Mouse (Mus musculus) forebrain, postnatal 0 days (tissue): ENCODE measurements at regions not wholly inside any gene's neighbourhood (a gene's known extent, or its start where the extent isn't known, plus 50 kb on each side); places are given as distances from the start of the nearest gene placed in this dataset.

ENCODE experiments used
- ATAC-seq: fragments of 200-750 bp; cut with Nextera tagmentation; 2 replicates; pipeline ENCODE4 v1.8.0; 2017; ENCODE audit warnings: mild to moderate bottlenecking, moderate library complexity
- DNase-seq: peaks from one replicate; pipeline ENCODE4 v3.0.0-alpha.2; 2015
- H3K27ac ChIP-seq: fragments of 300-500 bp; sonication (generic); 2 replicates; pipeline ENCODE4 v1.5.1; 2014; ENCODE audit warnings: low read depth, mild to moderate bottlenecking, antibody characterized with exemption, low read length, moderate library complexity, mixed read lengths
- H3K27me3 ChIP-seq: fragments of 300-500 bp; sonication (generic); 2 replicates; pipeline ENCODE4 v1.6.1; 2014; ENCODE audit warnings: mild to moderate bottlenecking, low read length, mixed read lengths; ENCODE audit not compliant: insufficient read depth
- H3K36me3 ChIP-seq: fragments of 300-500 bp; sonication (generic); 2 replicates; pipeline ENCODE4 v1.6.1; 2014; ENCODE audit warnings: mild to moderate bottlenecking, moderate library complexity; ENCODE audit not compliant: insufficient read depth
- H3K4me1 ChIP-seq: fragments of 300-500 bp; sonication (generic); 2 replicates; pipeline ENCODE4 v1.6.1; 2014; ENCODE audit warnings: antibody characterized with exemption; ENCODE audit not compliant: insufficient read depth
- H3K4me2 ChIP-seq: fragments of 300-500 bp; sonication (generic); 2 replicates; pipeline ENCODE4 v1.6.1; 2014; ENCODE audit warnings: low read depth, mild to moderate bottlenecking, moderate library complexity
- H3K4me3 ChIP-seq: fragments of 300-500 bp; sonication (generic); 2 replicates; pipeline ENCODE4 v1.5.1; 2014; ENCODE audit warnings: low read depth, low read length, mixed read lengths
- H3K9ac ChIP-seq: fragments of 300-500 bp; sonication (generic); 2 replicates; pipeline ENCODE4 v1.6.1; 2014; ENCODE audit warnings: mild to moderate bottlenecking
- H3K9me3 ChIP-seq: fragments of 300-500 bp; sonication (generic); 2 replicates; pipeline ENCODE4 v1.6.1; 2016; ENCODE audit warnings: low read length
- CTCF ChIP-seq: sonication (generic); IDR thresholded peaks from 2 replicates; pipeline ENCODE4 v1.5.1; 2016; ENCODE audit warnings: antibody characterized with exemption, control low read depth, low read depth
- WGBS: fragments of 180-500 bp; shearing (Covaris S2); extraction: QIAGEN DNeasy Blood & Tissue Kit; methylation state at CpG from one replicate; pipeline ENCODE4 v1.1.7; 2014; 5-methylcytosine and 5-hydroxymethylcytosine counted together

DNA sequence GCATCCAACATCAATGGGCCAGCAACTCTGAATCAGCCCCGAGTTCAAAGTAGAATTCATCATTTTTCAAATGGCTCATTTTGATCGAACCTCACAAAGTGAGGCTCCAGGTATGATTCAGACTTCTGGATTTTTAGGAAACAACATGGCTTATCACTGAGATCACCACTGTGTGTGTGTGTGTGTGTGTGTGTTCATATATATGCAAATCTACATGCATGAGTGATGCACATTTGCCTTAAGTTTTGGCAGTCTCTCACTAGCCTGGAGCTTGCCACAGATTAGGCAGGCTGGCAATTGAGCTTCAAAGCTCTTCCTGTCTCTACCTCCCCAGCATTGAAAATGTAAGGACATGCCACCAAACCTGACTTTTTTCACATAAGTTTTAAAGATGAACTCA lies 195.1 kb upstream of the Mindy3 start:
- Histone ChIP-seq H3K36me3 (no peaks in the 10 kb centered on the region), H3K4me3 (no peak overlapping the region), H3K27ac (no peak overlapping the region), H3K27me3 (no peaks in the 10 kb centered on the region), H3K9ac (no peak overlapping the region), H3K4me2 (no peak overlapping the region), H3K9me3 (no peaks in the 10 kb centered on the region), H3K4me1 (no peaks in the 10 kb centered on the region)
- DNase-seq = no peak
- ATAC-seq = no peak
- 84% methylated on average over 2 of the region's 2 CpGs for WGBS
- no peak for TF ChIP-seq CTCF

DNA sequence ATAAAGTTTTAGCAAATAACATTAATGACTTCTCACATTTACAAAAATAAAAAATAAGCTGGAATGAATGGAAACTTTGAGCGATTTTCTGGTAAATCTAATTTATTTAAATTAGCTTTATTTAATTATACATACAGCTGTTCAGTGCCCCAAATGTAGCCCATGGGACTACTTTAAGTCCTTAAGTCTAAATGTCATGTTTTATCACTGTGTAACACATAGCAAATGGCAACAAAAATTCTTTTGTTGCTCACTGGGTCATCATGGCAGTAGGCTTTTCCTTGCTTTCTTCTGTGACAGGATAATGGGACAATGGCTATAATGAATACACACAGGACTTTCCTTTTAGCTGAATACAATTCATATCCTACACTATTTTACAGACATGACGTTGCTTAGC lies 194.6 kb upstream of the Mindy3 start:
- no peak for ATAC-seq
- WGBS = 57% methylated on average over 2 of the region's 2 CpGs
- Histone ChIP-seq H3K4me1 (no peaks in the 10 kb centered on the region), H3K4me3 (no peak overlapping the region), H3K27me3 (no peaks in the 10 kb centered on the region), H3K27ac (no peak overlapping the region), H3K4me2 (no peak overlapping the region), H3K9ac (no peak overlapping the region), H3K36me3 (no peaks in the 10 kb centered on the region), H3K9me3 (no peaks in the 10 kb centered on the region)
- no peak for DNase-seq
- TF ChIP-seq CTCF = no peak

- Histone ChIP-seq H3K4me1 (no peaks in the 10 kb centered on the region; the same call in 1 of the 2 replicates), H3K4me2 (no peak overlapping the region), H3K27ac (no peak overlapping the region), H3K36me3 (no peaks in the 10 kb centered on the region), H3K9me3 (no peaks in the 10 kb centered on the region), H3K4me3 (no peak overlapping the region), H3K9ac (no peak overlapping the region), H3K27me3 (no peaks in the 10 kb centered on the region)
- no peak for ATAC-seq
- 23% methylated on average over 2 of the region's 2 CpGs for WGBS
- peak; percentile 7 for DNase-seq
- TF ChIP-seq CTCF = no peak
Measured at GRCm38 (mm10) chr2:12582566-12582965, 163.3 kb upstream of the Mindy3 start.

GRCm38 (mm10) chr2:12557736-12558135 lies 138.5 kb upstream of the Mindy3 start:
- H3K9me3 ChIP-seq = no peaks in the 10 kb centered on the region
- H3K36me3 ChIP-seq = no peaks in the 10 kb centered on the region
- ATAC-seq = no peak
- no peaks in the 10 kb centered on the region for H3K4me1 ChIP-seq
- no peak overlapping the region for H3K4me3 ChIP-seq
- no peak overlapping the region for H3K9ac ChIP-seq
- TF ChIP-seq CTCF = no peak
- no peak for DNase-seq
- H3K27ac ChIP-seq = no peak overlapping the region
- no peaks in the 10 kb centered on the region for H3K27me3 ChIP-seq
- no peak overlapping the region for H3K4me2 ChIP-seq
- WGBS = 57% methylated on average over 1 of the region's 1 CpGs

DNA sequence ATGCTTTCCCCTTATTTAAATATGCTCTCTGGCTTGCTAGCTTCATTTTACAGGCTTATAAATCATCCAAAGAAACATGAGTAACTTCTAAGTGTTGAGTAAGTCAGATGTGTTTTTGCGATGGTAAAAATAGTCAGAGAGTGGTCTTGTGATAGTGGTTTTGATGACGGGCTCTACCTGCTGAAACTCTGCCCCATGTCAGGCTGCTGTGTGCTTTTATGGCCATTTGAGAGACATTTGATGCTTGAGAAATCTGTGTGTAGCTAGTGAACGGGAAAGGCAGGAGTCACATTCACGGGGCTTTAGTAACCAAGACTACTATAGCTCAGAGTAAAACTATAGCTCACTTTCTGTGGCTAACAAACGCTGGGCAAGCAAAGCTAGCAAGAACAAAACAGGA lies 103.1 kb upstream of the Mindy3 start:
- Histone ChIP-seq H3K4me3 (no peak overlapping the region), H3K27me3 (no peaks in the 10 kb centered on the region), H3K4me2 (no peak overlapping the region), H3K9me3 (no peaks in the 10 kb centered on the region), H3K27ac (no peak overlapping the region), H3K9ac (no peak overlapping the region), H3K4me1 (no peaks in the 10 kb centered on the region), H3K36me3 (no peaks in the 10 kb centered on the region)
- ATAC-seq = no peak
- 61% methylated on average over 5 of the region's 5 CpGs for WGBS
- TF ChIP-seq CTCF = no peak
- DNase-seq = no peak

- H3K4me1 ChIP-seq = no peaks in the 10 kb centered on the region
- H3K4me3 ChIP-seq = no peak overlapping the region
- no peak overlapping the region for H3K4me2 ChIP-seq
- H3K27ac ChIP-seq = no peak overlapping the region
- ATAC-seq (no peak), DNase-seq (no peak)
- no peaks in the 10 kb centered on the region for H3K9me3 ChIP-seq
- H3K27me3 ChIP-seq = no peaks in the 10 kb centered on the region
- no peak overlapping the region for H3K9ac ChIP-seq
- H3K36me3 ChIP-seq = no peaks in the 10 kb centered on the region
- TF ChIP-seq CTCF = peak; percentile 5; the same call in 1 of the 2 replicates
Measured at GRCm38 (mm10) chr2:12521744-12522143, 102.5 kb upstream of the Mindy3 start.

- Histone ChIP-seq H3K27me3 (no peaks in the 10 kb centered on the region), H3K36me3 (no peaks in the 10 kb centered on the region), H3K27ac (no peak overlapping the region), H3K4me2 (no peak overlapping the region), H3K4me1 (no peaks in the 10 kb centered on the region), H3K9me3 (no peaks in the 10 kb centered on the region), H3K4me3 (no peak overlapping the region), H3K9ac (no peak overlapping the region)
- DNase-seq (no peak), ATAC-seq (no peak)
- WGBS = 81% methylated on average over 3 of the region's 3 CpGs
- TF ChIP-seq CTCF = no peak; the same call in 1 of the 2 replicates
Measured at GRCm38 (mm10) chr2:12492369-12492768, 73.1 kb upstream of the Mindy3 start.
